Mouse (Mus musculus) right cerebral cortex, postnatal 25 days (tissue): ENCODE results near the gene Cacng1.

Experiments
- DNase-seq: peaks from one replicate; pipeline ENCODE4 v3.0.0; 2022

Cacng1 gene

GRCm38 (mm10) chr11:107716332-107716938 lies at the start of gene Cacng1:
Cacng1 (minus strand) TSS chr11:107716522.
- DNase-seq: no peak

- DNase-seq: no peak
These were observed 46.6 kb upstream of the Cacng1 start for GRCm38 (mm10) chr11:107762688-107763460.

- DNase-seq: no peak
These were observed 45.6 kb upstream of the Cacng1 start for GRCm38 (mm10) chr11:107761790-107762500.

GRCm38 (mm10) chr11:107760001-107760400 lies 43.7 kb upstream of the Cacng1 start:
- no peak for DNase-seq

- DNase-seq: no peak
These were observed 43.2 kb upstream of the Cacng1 start for GRCm38 (mm10) chr11:107759516-107759915.

GRCm38 (mm10) chr11:107749114-107749513 lies 32.8 kb upstream of the Cacng1 start:
- no peak for DNase-seq

GRCm38 (mm10) chr11:107748243-107749035 lies 32.1 kb upstream of the Cacng1 start:
- no peak for DNase-seq

GRCm38 (mm10) chr11:107743100-107743499 lies 26.8 kb upstream of the Cacng1 start:
- DNase-seq: no peak

- no peak for DNase-seq
These were observed 22.2 kb upstream of the Cacng1 start for GRCm38 (mm10) chr11:107738418-107739099.

GRCm38 (mm10) chr11:107737886-107738285 lies 21.6 kb upstream of the Cacng1 start:
- DNase-seq: no peak

GRCm38 (mm10) chr11:107734133-107734532 lies 17.8 kb upstream of the Cacng1 start:
- DNase-seq: no peak

GRCm38 (mm10) chr11:107731498-107731897 lies 15.2 kb upstream of the Cacng1 start:
- no peak for DNase-seq

- DNase-seq: peak; percentile 39
These were observed 14.6 kb upstream of the Cacng1 start for GRCm38 (mm10) chr11:107730940-107731339.

- DNase-seq: no peak
These were observed 12.8 kb upstream of the Cacng1 start for GRCm38 (mm10) chr11:107729141-107729540.

- no peak for DNase-seq
These were observed 11.9 kb upstream of the Cacng1 start for GRCm38 (mm10) chr11:107728073-107728863.

- no peak for DNase-seq
These were observed 8.3 kb upstream of the Cacng1 start for GRCm38 (mm10) chr11:107724603-107725002.

GRCm38 (mm10) chr11:107721057-107721456 lies 4.7 kb upstream of the Cacng1 start:
- no peak for DNase-seq

GRCm38 (mm10) chr11:107720264-107721021 lies 4.1 kb upstream of the Cacng1 start:
- no peak for DNase-seq

GRCm38 (mm10) chr11:107714368-107714767 lies 2.0 kb downstream of the Cacng1 start:
- no peak for DNase-seq

- no peak for DNase-seq
These were observed 5.9 kb downstream of the Cacng1 start for GRCm38 (mm10) chr11:107710379-107710778.
